Mouse (Mus musculus) ES-CJ7 (cell line): ENCODE data around the gene Serpinb1c.
"Not testable (repeated sequence)": the region's sequence is repeated elsewhere in the genome, so short reads cannot be mapped to it uniquely, and the experiment has no call there.

Experiments
- DNase-seq: peaks from one replicate; pipeline ENCODE4 v3.0.0; 2011; ENCODE audit warnings: low read depth, low spot score

The Serpinb1c gene

DNA sequence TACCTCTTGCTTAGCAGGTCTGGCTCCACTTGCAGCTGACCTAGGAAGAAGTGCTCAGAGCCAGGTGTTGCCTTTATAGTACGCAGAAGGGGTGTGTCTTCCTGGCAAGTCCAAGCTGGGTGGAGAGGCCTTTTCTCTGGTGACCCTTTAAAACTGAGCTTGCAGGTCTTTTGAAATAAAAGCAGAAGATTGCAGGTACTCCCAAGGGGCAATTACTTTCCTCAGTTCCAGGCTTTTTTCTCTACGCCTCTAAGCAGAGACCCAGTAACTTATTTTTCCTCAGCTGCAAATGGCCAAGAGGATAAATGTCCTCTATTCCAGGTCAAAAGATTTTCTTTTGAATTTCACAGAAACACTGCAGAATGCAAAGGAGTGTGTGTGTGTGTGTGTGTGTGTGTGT is at the start of gene Serpinb1c:
Gene Serpinb1c (minus strand): TSS at position 101 of the 400 bp plus-strand sequence.
- peak; percentile 6 for DNase-seq

DNA sequence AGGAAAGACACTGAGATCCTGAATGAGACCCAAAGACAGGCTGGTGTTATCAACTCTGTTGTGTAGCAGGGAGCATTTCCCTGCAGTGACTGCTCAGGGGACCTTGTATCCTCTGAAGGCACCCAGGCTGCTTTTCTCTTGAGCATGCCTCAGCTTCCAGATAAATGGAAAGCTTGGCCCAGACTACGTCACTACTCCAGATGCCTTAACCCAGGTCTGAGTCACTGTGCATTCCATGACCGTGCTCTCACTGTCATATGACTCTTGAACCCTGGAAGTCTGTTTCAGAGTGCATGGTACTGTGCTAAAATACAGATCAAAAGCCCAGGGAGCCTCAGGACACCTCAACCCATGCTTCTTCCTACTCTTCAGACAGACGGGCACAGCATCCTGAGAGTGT is 41.2 kb upstream of the Serpinb1c start:
- DNase-seq = not testable (repeated sequence)

DNA sequence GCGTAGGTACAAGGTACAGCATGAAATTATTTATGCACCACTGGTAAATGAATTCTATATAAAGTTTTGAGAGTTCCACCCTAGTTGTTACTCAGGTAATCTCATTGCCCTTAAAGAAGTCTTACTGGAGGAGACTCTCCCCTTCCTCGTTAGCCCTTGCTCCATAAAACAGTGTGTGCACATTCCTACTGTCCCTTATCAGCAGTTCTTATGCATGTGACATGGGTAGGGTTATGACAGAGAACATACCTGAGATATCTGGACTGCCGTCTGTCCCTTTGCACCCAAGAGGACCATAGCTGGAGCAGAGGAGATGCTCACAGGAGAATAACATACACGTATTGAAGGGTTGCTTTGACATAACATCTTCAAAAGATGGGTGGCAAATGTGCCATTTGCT is 40.3 kb upstream of the Serpinb1c start:
- not testable (repeated sequence) for DNase-seq

DNA sequence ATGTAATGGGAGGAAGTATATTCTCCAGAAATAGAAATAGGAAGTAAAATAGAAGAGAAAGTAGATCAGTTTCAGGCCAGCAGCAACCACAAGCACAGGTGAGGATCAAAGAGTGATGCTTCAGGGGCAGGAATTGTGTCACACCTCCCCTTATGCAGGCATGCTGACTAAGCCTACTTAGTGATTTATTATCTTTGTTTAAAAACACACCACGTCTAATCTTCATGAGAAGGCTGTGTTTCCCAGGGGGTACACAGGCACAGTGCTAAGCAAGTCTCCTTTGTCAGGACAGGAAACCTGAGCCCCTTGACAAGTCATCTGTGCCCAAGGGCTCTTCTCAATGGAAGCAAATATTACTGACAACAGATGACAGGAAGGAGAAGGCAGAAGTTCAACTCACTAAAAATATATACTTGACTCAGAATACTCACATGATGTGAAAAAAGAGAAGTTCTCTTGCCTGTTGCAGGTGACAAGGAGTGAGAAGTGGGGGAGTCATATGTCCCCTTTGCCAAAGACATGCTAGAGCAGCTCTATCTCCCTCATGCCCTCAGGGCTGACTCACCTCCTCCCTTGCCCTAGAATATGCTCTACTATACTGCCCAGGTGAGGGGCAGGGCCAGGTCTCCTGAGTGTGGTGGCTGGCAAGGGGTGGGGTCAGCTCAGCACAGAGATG is 36.8 kb upstream of the Serpinb1c start:
- DNase-seq = no peak

DNA sequence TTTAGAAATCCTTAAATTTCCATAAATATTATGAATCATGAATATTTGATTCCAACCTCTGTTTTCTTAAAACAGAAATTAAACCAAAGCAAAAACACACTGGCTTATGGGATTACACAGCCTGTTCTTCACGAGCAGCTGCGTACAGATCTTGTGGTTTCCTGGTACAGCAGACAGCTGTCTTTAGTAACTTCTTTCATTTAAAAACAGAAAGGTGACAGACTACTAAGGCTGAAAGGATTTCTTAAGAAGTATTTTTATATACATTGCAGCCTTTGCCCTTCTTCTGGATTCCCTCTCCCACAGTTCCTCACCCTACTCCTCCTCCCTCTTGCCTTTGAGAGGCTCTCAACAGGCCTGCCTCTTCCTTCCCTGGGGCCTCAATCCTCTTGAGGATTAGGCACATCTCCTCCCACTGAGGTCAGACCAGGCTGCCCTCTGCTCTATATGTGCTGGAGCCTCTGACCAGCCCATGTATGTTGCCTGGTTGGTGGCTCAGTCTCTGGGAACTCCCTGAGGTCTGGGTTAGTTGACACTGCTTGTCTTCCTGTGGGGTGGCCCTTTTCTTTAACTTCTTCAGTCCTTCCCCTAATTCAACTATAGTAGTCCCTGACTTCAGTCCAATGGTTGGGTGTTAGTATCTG is 31.2 kb upstream of the Serpinb1c start:
- no peak for DNase-seq

DNA sequence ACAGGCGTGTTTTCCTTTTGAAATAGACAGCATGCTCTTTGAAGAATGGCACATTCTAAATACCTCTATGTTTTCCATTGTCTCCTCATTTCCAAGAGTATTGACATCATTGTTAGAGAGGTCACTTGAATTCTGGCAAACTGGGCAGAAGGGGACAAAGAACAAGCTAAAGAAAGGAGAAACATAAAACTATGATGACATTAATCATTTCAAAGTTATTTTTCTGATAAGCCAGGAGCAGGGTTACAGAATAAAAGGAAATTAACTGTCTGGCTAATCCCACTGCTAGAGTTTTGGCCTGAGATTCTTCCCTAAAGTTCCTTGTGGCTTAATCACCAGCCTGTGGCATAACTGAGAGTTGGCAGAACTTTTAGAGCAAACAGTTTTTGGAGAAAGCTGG is 29.2 kb upstream of the Serpinb1c start:
- no peak for DNase-seq

DNA sequence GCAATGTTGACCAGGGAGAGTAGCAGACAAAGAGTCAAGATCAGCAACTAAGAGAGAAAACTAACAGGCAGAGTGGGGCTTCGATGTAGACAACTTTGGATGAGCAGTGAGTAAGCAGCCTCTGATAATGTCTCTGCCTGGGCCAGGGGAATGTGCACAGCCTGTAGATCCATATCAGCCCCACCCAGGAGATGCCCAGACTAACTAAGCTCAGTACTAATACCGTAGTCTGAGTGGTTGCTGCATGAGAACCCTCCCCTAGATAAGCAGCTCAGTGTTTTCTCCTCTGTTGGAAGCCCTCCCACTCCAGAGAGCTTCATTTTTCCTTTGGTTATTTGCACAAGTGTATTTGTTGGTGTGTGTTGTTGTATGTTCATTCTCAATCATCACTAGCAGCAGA is 28.6 kb upstream of the Serpinb1c start:
- DNase-seq = no peak

DNA sequence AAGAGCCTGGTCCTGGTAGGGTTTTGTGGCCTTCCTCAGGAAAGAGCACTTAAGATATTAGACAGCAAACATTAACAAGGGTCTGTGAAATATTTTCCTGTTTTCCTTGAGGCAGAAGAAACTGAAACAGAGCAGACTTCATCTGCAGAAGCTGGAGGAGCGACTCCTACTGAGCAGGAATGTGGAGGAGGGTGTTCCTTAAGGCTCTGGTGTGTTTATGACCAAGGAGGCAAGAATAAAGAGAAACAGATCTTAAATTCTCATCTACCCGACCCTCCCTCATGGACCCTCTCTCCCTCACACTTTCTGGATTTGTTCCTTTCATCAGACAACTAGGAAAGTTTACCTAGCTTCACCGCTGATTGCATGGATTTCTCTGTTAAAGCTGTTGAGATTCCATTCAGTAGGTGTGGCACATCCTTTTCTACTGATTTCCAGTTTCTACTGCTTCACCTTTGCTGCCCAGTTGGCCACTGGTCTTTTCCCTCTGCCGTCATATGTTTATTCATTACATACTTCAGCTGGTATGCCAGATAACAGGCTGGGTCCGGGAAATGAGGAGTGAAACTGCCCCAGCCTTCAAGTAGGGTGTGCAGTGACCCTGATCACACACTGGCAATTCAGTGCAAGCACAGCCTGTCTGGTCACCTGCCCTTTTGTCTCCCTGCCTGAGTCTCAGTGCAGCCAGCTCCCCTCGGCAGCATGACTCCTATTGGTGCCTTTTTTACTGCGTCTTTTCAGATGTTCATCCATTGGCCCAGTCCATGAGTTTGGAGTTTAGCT is 26.8 kb upstream of the Serpinb1c start:
- no peak for DNase-seq

DNA sequence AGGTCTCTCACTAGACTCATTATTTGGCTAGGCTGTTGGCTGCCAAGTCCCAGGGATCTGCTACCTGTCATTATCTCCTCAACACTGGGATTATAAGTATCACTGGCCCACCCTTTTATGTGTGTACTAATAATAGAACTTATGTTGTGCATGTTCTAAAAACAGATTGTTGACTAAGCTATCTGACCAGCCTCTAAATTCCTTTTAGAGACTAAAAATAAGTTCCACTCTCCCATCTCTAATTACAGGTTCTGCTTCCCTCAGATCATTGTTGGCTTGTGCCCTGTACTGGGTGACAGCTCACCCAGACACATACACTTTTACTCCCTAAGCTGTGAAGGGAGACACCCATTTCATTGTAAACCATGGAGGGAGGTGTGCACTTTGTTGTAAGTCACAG is 24.6 kb upstream of the Serpinb1c start:
- DNase-seq = no peak

DNA sequence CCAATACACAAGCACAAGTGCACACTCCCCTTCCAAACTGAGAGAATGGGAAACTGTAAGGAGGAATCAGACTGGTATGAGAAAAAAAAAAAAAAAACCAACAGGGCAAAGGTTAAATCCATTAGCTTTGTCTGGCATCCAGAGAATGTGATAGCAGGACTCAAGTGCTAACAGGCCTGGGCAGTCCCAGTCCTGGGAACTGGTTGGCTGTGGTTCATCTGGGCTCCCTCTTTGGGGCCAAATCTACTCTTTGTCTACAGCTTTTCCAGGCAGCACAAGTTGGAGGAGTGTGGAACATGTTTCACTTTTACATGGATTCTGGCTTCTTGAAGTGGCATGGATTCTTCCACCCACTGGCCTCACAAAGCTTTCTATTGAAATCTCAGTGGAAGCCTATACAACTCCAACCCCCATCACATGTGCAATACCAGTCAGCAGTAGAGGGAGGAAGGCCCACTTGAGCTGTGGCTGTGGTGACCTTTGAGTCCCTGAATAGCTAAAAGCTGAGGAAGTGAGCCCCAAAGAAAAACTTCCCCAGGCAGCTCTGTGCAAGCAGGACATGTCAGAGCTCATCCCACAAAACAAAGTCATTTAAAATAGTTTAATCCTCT is 14.9 kb upstream of the Serpinb1c start:
- no peak for DNase-seq

DNA sequence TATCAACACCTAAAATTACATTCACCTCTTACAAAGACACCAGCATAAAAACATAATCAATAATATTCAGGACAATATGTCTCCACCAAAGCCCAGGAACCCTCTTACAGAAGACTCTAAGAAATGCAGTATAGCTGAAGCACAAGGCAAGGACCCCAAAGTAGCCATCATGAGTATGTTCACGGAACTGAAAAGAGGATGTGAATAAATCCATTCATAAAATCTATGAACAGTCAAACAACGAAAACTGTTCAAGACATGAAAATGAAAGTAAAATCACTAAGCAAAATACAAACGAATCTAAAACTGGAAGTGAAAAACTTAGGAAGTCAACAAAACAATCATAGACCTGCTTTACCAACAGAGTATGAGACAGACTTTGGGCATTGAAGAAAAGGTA is 10.2 kb upstream of the Serpinb1c start:
- DNase-seq = no peak

DNA sequence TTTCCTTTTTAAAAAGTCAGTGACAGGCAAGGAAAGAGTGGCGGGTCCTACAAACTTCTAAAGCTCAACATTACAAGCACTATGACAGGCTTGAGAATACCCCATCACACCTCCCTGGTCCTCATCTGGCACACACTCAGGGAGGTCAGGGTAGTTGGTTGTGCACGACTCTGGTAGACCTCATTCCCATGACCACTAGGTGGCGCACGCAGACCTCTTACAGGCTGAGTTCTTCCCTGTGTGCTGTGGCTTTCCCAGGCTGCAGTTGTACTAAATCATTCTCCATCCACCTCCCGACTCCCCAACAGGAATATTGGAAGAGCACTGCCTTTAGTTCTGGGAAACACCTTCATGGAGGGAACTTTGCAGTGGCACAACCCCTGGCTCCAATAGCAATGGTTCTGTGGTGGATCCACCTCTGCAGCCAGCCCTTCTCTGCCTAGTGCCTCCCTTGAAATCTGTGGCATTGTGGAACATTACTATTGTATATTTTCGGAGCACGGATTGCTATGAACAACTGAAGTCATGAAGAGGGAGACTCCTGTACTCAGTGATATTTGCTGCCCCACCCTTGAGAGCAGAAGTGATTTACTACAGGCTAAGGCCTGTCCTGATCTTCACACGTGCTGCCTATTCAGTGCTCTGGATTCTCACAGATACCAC is 5.3 kb upstream of the Serpinb1c start:
- DNase-seq = peak; percentile 90

DNA sequence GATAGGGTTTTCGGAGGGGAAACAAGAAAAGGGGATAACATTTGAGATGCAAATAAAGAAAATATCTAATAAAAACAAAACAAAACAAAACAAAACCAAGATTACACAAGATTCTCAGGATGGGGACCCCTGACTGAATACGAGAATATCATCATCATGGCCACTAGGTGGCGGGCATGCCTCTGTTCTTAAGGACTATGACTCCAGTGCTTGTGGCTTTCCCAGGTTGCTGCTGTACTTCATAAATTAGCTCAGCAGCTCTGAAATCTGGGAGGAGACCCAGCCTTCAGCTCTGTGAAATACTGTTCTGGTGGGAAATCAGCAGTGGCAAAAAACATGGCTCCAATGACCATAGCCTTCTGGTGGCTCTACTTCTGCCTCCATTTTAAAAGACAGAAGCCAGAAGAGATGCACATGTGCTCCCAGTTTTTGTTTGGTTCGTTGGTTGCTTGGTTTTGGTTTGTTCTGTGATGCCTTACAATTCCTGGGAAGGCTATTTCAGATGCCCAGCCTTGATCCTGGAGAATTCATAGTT is 4.5 kb upstream of the Serpinb1c start:
- DNase-seq = peak; percentile 80

DNA sequence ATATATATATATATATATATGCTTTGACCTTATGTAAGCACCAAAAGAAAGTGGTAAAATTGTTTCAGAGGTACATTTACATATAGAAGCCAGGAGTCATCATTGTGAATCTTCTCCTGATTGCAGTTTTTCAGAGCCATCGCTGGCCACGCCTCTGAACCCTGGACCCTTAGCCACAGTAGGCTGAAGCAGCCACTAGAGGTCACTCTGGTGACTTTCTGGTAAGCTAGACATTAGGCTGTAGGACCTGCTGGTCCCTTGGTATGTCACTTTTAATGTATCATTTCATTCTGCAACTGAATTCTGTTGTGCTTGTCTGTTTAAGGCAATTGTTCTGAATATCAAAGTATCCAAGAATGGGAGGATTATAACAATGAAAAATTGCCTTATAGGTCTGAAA is 2.6 kb upstream of the Serpinb1c start:
- DNase-seq = peak; percentile 60

DNA sequence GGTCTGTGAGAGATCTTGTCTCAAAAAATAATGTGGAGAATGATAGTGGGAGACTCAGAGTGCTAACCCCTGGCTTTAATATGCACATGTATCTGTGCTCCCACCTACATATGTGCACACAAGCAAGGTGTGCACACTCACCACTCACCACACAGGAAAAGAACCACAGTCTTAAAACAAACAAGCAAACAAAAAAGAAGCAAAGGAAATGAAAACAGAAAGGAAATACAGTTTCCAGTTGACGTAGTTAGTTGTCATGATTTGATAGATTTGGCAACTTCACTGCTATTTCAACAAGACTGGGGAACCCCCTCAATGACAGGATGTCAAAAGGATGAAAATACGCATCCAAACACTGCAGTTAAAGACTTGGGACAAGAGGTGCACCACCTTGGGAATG is 1.1 kb upstream of the Serpinb1c start:
- DNase-seq = not testable (repeated sequence)

DNA sequence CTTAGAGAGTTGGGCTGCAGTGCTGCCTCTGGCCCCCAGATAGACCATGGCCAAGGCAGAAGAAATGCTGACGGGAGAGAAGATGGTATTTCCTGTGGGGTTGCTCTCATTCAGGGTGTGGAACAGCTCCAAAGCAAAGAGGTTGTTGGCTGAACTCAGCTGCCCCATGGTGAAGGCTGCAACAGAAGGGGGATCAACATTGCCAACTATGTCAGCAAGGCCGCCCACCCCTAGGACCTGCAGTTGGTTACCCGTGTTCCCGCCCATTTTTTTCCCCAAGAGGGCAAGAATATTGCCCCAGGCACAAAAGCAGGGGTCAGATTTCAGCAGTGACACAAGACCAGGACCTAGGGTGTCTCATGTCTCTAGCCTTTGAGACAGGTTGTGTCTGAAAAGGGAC is 1.1 kb downstream of the Serpinb1c start:
- no peak for DNase-seq

DNA sequence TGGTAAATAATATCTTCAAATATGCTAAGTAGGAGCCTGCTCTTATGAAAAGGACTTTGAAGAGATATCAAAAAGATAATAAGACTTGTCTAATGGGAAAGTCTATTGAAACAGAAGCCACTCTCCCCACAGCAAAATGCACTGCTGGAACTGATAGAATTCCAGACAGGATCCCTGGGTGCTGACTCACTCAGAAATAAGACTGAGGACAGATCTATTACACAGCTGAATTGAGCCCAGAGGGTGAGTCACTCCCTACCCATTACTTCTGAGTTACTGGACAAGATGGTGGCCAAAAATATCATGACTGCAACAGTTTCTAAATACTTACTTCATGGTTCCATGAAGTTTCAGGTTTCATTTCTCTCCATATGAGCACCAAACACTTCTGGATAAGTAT is 13.3 kb downstream of the Serpinb1c start:
- no peak for DNase-seq

DNA sequence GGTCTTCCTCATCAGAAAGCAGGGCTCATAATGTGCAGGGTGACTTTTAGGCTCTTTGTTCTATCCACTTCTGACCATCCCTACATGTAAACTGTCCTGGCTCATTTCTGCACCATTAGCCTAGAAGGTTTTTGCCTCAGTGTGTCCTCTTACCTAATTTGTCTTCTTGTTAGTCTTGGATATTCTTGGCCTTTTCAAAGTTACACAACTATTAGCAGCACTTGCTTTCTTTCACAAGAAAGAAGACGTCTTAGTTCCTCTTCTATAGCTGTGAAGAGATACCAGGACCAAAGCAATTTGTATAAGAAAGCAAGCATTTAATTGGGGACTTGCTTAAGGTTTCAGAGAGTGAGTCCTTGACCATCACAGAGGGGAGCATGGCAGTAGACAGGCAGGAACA is 24.1 kb downstream of the Serpinb1c start:
- DNase-seq = no peak

DNA sequence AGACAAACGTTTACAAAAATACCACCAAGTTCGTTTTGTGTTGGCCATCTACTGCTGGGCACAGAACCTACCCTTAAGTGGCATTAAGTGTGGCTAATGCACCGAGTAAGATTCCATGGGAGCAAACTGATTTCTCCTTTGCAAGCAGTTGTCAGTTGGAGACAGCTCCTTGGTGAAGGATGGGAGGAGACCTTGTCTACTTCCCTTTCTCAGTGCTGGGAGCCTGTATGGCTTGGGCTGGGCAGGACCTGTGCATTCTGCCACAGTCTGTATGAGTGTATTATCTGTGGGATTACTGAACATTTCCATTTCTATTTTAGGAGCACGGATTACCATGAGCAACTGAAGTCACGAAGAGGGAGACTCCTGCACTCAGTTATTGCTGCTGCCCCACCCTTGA is 29.2 kb downstream of the Serpinb1c start:
- no peak for DNase-seq

DNA sequence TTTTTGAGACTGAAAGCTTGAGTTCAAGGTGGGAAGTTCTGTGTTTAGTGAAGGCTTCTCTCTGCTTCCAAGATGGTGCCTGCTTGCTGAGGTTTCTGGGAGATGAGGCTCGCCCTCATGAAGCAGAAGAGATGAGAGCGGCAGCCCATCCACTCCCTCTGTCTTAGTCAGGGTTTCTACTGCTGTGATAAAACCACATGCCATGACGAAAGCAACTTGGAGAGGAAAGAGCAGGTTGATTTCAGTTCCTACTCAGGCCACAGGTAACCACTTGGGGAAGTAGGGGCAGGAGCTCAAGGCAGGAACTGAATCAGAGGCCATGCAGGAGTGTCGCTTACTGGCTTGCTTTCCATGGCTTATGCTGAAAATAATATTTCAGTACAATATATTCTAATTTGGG is 29.8 kb downstream of the Serpinb1c start:
- not testable (repeated sequence) for DNase-seq

DNA sequence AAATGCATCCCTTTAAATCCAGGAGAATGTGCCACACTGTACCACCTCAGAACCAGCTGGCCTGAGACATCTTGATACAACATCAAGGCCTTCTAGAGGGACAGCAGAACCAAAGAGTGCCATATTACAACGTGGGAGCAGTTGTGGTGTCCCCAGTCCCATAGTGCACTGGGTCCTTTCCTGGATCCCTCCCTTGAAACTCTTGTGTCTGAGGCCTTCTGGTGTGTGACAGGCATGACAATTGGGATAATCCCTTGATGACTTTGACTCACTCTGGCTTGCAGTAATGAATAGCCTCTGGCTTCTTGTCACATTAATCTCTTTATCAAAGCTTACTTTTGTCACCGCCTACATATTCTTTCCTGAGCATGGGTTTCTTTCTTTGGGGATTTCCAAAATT is 31.0 kb downstream of the Serpinb1c start:
- DNase-seq = no peak

DNA sequence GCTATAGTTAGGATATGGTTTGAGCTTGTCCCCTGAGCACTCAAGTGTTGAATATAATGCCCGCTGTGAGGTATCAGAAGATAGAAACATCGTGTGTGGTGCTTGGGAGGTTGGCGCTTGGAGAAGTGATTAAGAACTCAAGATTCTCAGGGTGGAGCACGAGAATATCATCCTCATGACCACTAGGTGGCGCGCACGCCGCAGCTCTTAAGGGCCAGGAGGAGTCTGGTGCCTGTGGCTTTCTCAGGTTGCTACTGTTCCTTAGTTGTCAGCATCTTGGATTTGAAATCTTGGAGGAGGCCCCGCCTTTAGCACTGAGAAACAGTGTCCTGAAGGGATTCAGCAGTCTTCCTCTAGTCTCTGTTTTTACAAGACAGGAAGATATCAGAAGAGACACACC is 31.5 kb downstream of the Serpinb1c start:
- DNase-seq = peak; percentile 82
